Mouse (Mus musculus): ENCODE results near the gene Dctd.

DNA sequence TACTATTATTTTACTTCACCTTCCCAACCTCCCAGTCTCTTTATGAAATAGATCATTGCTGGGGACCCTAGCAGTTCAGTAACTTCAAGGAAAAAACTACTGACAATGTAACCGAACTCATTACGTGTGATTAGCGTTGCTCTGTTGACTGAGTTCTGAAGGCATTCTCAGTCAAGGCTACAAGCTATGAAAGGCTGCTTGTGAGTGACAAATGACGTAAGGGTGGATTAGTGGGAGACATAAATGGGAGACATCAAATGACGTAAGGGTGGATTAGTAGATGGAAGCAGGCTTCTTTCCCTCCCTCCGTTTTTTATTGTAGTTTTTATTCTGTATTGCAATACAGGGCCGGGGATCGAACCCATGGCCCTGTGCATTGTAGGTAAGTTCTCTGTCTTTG is 26.0 kb downstream of the Dctd start:
- TF ChIP-seq CTCF (IDR thresholded peaks at IDR 0.05; ENCODE audit: control insufficient read depth, insufficient read depth, insufficient replicate concordance, low read depth, low read length) (no peak), POLR2A (IDR thresholded peaks at IDR 0.05; ENCODE audit: control insufficient read depth, low read depth, low read length) (no peak)
